9 mouse cellular contexts compared by ENCODE assay signal in the genomic region with DNA sequence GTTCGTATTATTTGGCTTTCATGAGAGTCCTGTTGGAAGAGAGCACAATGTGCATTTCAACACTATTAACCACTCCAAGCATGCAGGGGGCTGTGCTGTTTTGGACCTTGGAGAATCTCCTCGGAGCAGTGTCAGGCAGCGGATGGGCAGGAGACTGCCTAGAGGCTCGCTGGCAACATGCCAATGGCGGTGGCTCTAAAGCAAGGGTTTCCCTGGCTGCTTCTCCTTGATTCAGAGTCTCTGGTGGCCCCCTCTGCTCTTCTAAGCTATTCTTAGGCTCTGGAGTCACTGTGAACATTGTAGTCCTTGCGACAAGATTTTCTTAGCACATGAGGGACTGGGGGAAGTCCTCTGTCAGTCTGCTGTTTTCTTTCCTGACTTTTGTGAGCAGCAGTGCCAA. TPM values are rescaled to one million over a fixed set of nuclear protein-coding genes. Genes with fewer than 3 reads are reported as not detected.
DNase-seq lines count a peak whose midpoint lies in the region; ATAC-seq lines count a peak whose summit lies in the region.
"Had no signal": no experiment of that assay in that cellular context is flagged by ENCODE, and none has a peak within 500 bp of the region (broad histone marks: within the 10 kb centered on the region; RNA-seq: fewer than 3 reads in every experiment).

No protein-coding gene starts in this region.

- peak; percentile 80 for ATAC-seq in heart, embryonic 16.5 days (replicated peaks; ENCODE audit: extremely low read depth, insufficient read depth, low FRiP score)
- peak; percentile 35; the same call in 1 of the 2 replicates for ATAC-seq in stomach, embryonic 16.5 days (ENCODE audit: insufficient read depth, low FRiP score)

- H3K9ac ChIP-seq in heart, embryonic 16.5 days (ENCODE audit: low read length) = peak overlapping the region; percentile 54
- H3K9ac ChIP-seq in stomach, embryonic 16.5 days (ENCODE audit: low read length) = peak overlapping the region; percentile 37; the same call in 1 of the 2 replicates

- peaks cover 46% of the 10 kb centered on the region for H3K4me1 ChIP-seq in heart, embryonic 10.5 days
- H3K4me1 ChIP-seq in heart, embryonic 16.5 days (ENCODE audit: control insufficient read depth, insufficient read depth, low read length) = peaks cover 37% of the 10 kb centered on the region
- H3K4me1 ChIP-seq in stomach, embryonic 16.5 days (ENCODE audit: control insufficient read depth, insufficient read depth, low read length) = peaks cover 34% of the 10 kb centered on the region

- peak overlapping the region; percentile 48 for H3K4me2 ChIP-seq in heart, embryonic 16.5 days (ENCODE audit: low read depth, low read length)
- no peak overlapping the region; the same call in 1 of the 2 replicates for H3K4me2 ChIP-seq in stomach, embryonic 16.5 days (ENCODE audit: low read depth, low read length)

- 0 out of 2 replicates have a peak overlapping the region, but pooled peaks have one; percentile 9 for H3K4me3 ChIP-seq in heart, embryonic 10.5 days
- H3K4me3 ChIP-seq in heart, embryonic 16.5 days (ENCODE audit: low read length) = no peak overlapping the region
- H3K4me3 ChIP-seq in stomach, embryonic 16.5 days (replicated peaks; ENCODE audit: low read length) = no peak overlapping the region
- H3K4me3 ChIP-seq: myocyte had no signal

- H3K27ac ChIP-seq in heart, embryonic 10.5 days = peak overlapping the region; percentile 84
- peak overlapping the region; percentile 96 for H3K27ac ChIP-seq in heart, embryonic 16.5 days (ENCODE audit: low read length)
- peak overlapping the region; percentile 83 for H3K27ac ChIP-seq in stomach, embryonic 16.5 days (ENCODE audit: low read length)

- no peaks in the 10 kb centered on the region for H3K27me3 ChIP-seq in heart, embryonic 10.5 days (ENCODE audit: insufficient read depth, poor library complexity, severe bottlenecking)
- no peaks in the 10 kb centered on the region for H3K27me3 ChIP-seq in heart, embryonic 16.5 days (ENCODE audit: control insufficient read depth, insufficient read depth, low read length)
- no peaks in the 10 kb centered on the region for H3K27me3 ChIP-seq in stomach, embryonic 16.5 days (ENCODE audit: control insufficient read depth, insufficient read depth, low read length)

- DNase-seq in heart, embryonic 10.5 days (ENCODE audit: low spot score) = peak; percentile 87
- DNase-seq in heart, adult 8-10 months (ENCODE audit: low spot score) = no peak
- DNase-seq in adrenal gland, postnatal 14 days = peak; percentile 67
- peak; percentile 36 to 72 for DNase-seq in kidney, postnatal 36 days
- DNase-seq in cerebellum, adult 9-10 months = no peak
- DNase-seq in yolk sac, embryonic 10.5 days (ENCODE audit: low spot score) = no peak

- no peaks in the 10 kb centered on the region for H3K36me3 ChIP-seq in heart, embryonic 10.5 days
- H3K36me3 ChIP-seq in heart, embryonic 16.5 days (ENCODE audit: control insufficient read depth, insufficient read depth) = no peaks in the 10 kb centered on the region
- peaks cover 7% of the 10 kb centered on the region; the same call in 1 of the 2 replicates for H3K36me3 ChIP-seq in stomach, embryonic 16.5 days (ENCODE audit: control insufficient read depth, insufficient read depth, low read length)

- 28% methylated on average over 6 of the region's 6 CpGs for WGBS in heart, embryonic 10.5 days
- 19% methylated on average over 6 of the region's 6 CpGs for WGBS in heart, embryonic 16.5 days
- WGBS in stomach, embryonic 16.5 days = 27% methylated on average over 6 of the region's 6 CpGs

- no peaks in the 10 kb centered on the region for H3K9me3 ChIP-seq in heart, embryonic 10.5 days
- H3K9me3 ChIP-seq in heart, embryonic 16.5 days (replicated peaks; ENCODE audit: control insufficient read depth, low read length) = peaks cover 4% of the 10 kb centered on the region
- peaks cover 4% of the 10 kb centered on the region for H3K9me3 ChIP-seq in stomach, embryonic 16.5 days (replicated peaks; ENCODE audit: control insufficient read depth, low read length)

RNA-seq across cellular contexts. Expression of a gene that starts 33.5 kb away (rescaled TPM):
- 9.5 and 18.1 TPM in 2 replicates for polyA plus RNA-seq in heart, embryonic 10.5 days (2016; fragmentation: Nextera tagmentation; extraction: Ambion mirVana)
- total RNA-seq in heart, adult 8-10 months (2022) = under 1 TPM; 0.19 to 0.47 (median 0.24) TPM
- total RNA-seq in adrenal gland, postnatal 14 days (2021) = 6.5 and 7.7 TPM in 2 replicates
- 7.7 and 12.5 TPM in 2 replicates for polyA plus RNA-seq in heart, embryonic 16.5 days (2015; fragmentation: Nextera tagmentation; extraction: Ambion mirVana)
- polyA plus RNA-seq in stomach, embryonic 16.5 days (2015; fragmentation: Nextera tagmentation; extraction: Ambion mirVana) = 23.1 and 24.0 TPM in 2 replicates
- polyA plus RNA-seq: myocyte had no signal

Comparison
In these comparisons a context has a peak if more than half of its experiments do, and no peak if none do; other contexts are left out.
1. DNase-seq: peak in heart, embryonic 10.5 days (single experiment), adrenal gland, postnatal 14 days (single experiment) and kidney, postnatal 36 days (2 of 2); none in heart, adult 8-10 months (single experiment), cerebellum, adult 9-10 months (single experiment) and yolk sac, embryonic 10.5 days (single experiment).
2. Peak in every context shown above with its lines, with median percentiles within 50 percentile points of each other: H3K27ac ChIP-seq.